Mouse (Mus musculus) hindbrain, embryonic 14.5 days (tissue): ENCODE data around the gene Gm17545. TPM values are rescaled to one million over a fixed set of nuclear protein-coding genes. Genes with fewer than 3 reads are reported as not detected.

ENCODE experiments used
- ATAC-seq: fragments of 200-750 bp; cut with Nextera tagmentation; 2 replicates; pipeline ENCODE4 v1.8.0; 2017; ENCODE audit warnings: moderate number of reproducible peaks, mild to moderate bottlenecking, moderate TSS enrichment, moderate library complexity; ENCODE audit not compliant: low FRiP score
- DNase-seq: peaks from one replicate; pipeline ENCODE4 v3.0.0-alpha.2; 2015; ENCODE audit warnings: low spot score
- H3K27ac ChIP-seq: fragments of 300-500 bp; sonication (generic); 2 replicates; pipeline ENCODE4 v1.5.1; 2014; ENCODE audit warnings: mild to moderate bottlenecking, moderate library complexity
- H3K27me3 ChIP-seq: fragments of 300-500 bp; sonication (generic); 2 replicates; pipeline ENCODE4 v1.6.1; 2014; ENCODE audit warnings: mild to moderate bottlenecking, low read length, mixed read lengths; ENCODE audit not compliant: control insufficient read depth, insufficient read depth
- H3K36me3 ChIP-seq: fragments of 300-500 bp; sonication (generic); replicated peaks from 2 replicates; pipeline ENCODE4 v1.6.1; 2014; ENCODE audit not compliant: control insufficient read depth, insufficient read depth
- H3K4me1 ChIP-seq: fragments of 300-500 bp; sonication (generic); replicated peaks from 2 replicates; pipeline ENCODE4 v1.6.1; 2014; ENCODE audit warnings: antibody characterized with exemption, low read length, mixed read lengths; ENCODE audit not compliant: control insufficient read depth, insufficient read depth
- H3K4me2 ChIP-seq: fragments of 300-500 bp; sonication (generic); replicated peaks from 2 replicates; pipeline ENCODE4 v1.6.1; 2014; ENCODE audit warnings: mild to moderate bottlenecking, moderate library complexity
- H3K4me3 ChIP-seq: fragments of 300-500 bp; sonication (generic); replicated peaks from 2 replicates; pipeline ENCODE4 v1.5.1; 2014; ENCODE audit warnings: mild to moderate bottlenecking, low read length
- H3K9ac ChIP-seq: fragments of 300-500 bp; sonication (generic); 2 replicates; pipeline ENCODE4 v1.6.1; 2014
- H3K9me3 ChIP-seq: fragments of 300-500 bp; sonication (generic); 2 replicates; pipeline ENCODE4 v1.6.1; 2016; ENCODE audit warnings: low read length; ENCODE audit not compliant: control insufficient read depth
- WGBS: fragments of 180-500 bp; shearing (Covaris S2); extraction: QIAGEN DNeasy Blood & Tissue Kit; methylation state at CpG from one replicate; pipeline ENCODE4 v1.1.7; 2014; 5-methylcytosine and 5-hydroxymethylcytosine counted together
- polyA plus RNA-seq: library from polyadenylated mRNA; unstranded; fragments of >200 nt; fragmentation: Nextera tagmentation; extraction: Ambion mirVana; gene quantifications from 2 replicates; pipeline ENCODE4 v1.2.1, GENCODE M21; 2014

Gene Gm17545
- polyA plus RNA-seq, 1 experiment from 2014 or later = not detected

DNA sequence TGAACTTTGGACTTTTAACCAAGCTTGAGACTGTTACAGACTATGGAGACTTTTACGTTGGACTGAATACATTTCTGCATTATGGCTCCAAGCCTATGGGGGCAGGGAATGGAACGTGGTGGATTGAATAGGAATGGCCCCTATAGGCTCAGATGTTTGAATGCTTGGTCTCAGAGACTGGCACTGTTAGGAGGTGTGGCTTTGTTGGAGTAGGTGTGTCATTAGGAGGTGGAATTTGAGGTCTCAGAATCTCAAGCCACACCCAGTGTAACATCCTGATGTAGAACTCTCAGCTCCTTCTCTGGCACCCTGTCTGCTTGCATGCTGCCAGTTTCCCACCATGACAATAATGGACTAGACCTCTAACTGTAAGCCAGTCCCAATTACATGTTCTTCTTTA is 20.9 kb upstream of the Gm17545 start:
- WGBS = 79% methylated on average over 2 of the region's 2 CpGs

DNA sequence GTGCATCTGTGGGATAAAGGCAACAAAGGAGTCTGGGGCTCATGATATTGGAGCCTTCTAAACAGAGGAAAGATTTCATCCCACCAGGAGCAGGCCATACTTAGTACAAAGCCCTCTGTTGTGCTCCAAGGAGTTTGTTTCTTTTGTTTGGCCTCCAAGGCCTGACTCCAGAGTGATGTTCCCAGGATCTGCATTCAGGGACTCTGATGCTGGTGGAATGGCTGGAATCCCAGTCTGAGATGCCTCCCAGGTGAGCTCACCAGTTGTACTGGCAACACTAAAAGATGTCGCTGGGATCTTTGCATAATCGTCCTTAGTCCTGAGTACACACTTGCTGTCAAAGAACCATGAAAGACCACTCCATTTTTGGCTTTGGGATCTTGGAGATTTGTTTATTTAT is 20.0 kb upstream of the Gm17545 start:
- ATAC-seq (no peak), DNase-seq (no peak)
- 91% methylated on average over 2 of the region's 2 CpGs for WGBS
- Histone ChIP-seq H3K4me1 (no peaks in the 10 kb centered on the region), H3K27me3 (no peaks in the 10 kb centered on the region), H3K27ac (no peak overlapping the region), H3K36me3 (peaks cover 8% of the 10 kb centered on the region; the same call in 1 of the 2 replicates), H3K9me3 (no peaks in the 10 kb centered on the region), H3K9ac (no peak overlapping the region), H3K4me2 (no peak overlapping the region), H3K4me3 (no peak overlapping the region)

More for the DNA sequence above, 20.9 kb upstream of the Gm17545 start:
- H3K4me3 ChIP-seq = no peak overlapping the region
- H3K4me1 ChIP-seq = no peaks in the 10 kb centered on the region
- DNase-seq (no peak), ATAC-seq (no peak)
- no peaks in the 10 kb centered on the region for H3K9me3 ChIP-seq
- H3K36me3 ChIP-seq = peaks cover 8% of the 10 kb centered on the region; the same call in 1 of the 2 replicates
- no peak overlapping the region for H3K4me2 ChIP-seq
- H3K9ac ChIP-seq = no peak overlapping the region
- no peak overlapping the region for H3K27ac ChIP-seq
- no peaks in the 10 kb centered on the region for H3K27me3 ChIP-seq

DNA sequence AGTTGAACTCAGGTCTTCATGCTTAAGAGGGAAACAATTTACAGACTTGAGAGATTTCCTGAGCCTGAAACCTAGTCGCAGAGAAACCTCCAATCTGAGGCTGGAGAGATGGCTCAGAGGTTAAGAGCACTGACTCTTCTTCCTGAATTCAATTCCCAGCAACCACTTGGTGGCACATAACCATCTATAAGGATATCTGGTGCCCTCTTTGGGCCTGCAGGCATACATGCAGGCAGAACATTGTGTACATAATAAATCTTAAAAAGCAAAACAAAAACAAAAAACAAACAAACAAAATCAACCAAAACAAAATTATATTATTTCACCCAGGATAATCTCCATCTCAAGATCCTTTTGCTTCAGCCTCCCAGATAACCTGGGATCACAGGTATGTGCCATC is 15.3 kb upstream of the Gm17545 start:
- H3K27me3 ChIP-seq = no peaks in the 10 kb centered on the region
- no peaks in the 10 kb centered on the region for H3K9me3 ChIP-seq
- no peaks in the 10 kb centered on the region for H3K4me1 ChIP-seq
- 77% methylated on average over 1 of the region's 1 CpGs for WGBS
- peaks cover 12% of the 10 kb centered on the region for H3K36me3 ChIP-seq
- no peak overlapping the region for H3K4me3 ChIP-seq
- H3K4me2 ChIP-seq = no peak overlapping the region
- no peak overlapping the region for H3K9ac ChIP-seq
- ATAC-seq = no peak
- DNase-seq = no peak
- no peak overlapping the region for H3K27ac ChIP-seq

DNA sequence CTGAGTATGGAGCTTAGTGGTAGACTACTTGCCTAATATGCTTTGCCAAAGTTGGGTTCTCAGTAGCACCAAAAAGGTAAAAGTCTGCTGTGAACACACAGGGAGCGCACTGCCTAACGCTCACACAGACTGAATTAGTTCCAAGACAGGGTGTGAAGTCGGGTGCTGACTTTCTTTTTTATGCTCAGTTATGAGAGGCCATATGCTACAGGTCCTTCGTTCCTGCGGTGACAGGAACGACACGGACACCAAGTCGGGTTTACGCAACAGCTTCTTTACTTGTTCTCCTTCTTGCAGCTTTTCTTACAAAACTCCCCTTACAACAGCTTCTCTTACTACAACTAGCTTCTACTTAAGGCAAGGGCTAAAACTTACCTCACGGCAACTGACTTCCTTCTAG is 10.9 kb upstream of the Gm17545 start:
- H3K27me3 ChIP-seq = no peaks in the 10 kb centered on the region
- no peaks in the 10 kb centered on the region for H3K9me3 ChIP-seq
- H3K9ac ChIP-seq = no peak overlapping the region
- no peak overlapping the region for H3K4me2 ChIP-seq
- no peak overlapping the region for H3K4me3 ChIP-seq
- no peak overlapping the region for H3K27ac ChIP-seq
- peaks cover 20% of the 10 kb centered on the region for H3K36me3 ChIP-seq
- ATAC-seq (no peak), DNase-seq (no peak)
- no peaks in the 10 kb centered on the region for H3K4me1 ChIP-seq
- 93% methylated on average over 10 of the region's 10 CpGs for WGBS

DNA sequence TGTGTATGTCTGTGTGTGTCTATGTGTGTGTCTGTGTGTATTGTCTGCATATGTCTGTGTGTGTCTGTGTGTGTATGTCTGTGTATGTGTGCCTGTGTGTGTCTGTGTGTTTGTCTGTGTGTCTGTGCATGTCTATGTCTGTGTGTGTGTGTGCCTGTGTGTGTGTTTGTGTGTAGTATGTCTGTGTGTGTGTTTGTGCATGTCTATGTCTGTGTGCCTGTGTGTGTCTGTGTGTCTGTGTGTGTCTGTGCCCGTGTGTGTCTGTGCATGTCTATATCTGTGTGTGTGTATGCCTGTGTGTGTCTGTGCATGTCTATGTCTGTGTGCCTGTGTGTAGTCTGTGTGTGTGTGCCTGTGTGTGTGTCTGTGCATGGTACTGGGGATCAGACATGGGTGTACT is 9.0 kb upstream of the Gm17545 start:
- H3K4me2 ChIP-seq = no peak overlapping the region
- H3K9me3 ChIP-seq = no peaks in the 10 kb centered on the region
- H3K4me1 ChIP-seq = no peaks in the 10 kb centered on the region
- peaks cover 40% of the 10 kb centered on the region for H3K36me3 ChIP-seq
- H3K27ac ChIP-seq = no peak overlapping the region
- no peak overlapping the region for H3K9ac ChIP-seq
- no peaks in the 10 kb centered on the region for H3K27me3 ChIP-seq
- H3K4me3 ChIP-seq = no peak overlapping the region
- WGBS = 91% methylated on average over 1 of the region's 1 CpGs
- ATAC-seq (no peak), DNase-seq (no peak)

GRCm38 (mm10) chr9:22447213-22447612 is 6.9 kb upstream of the Gm17545 start:
- no peak overlapping the region for H3K9ac ChIP-seq

DNA sequence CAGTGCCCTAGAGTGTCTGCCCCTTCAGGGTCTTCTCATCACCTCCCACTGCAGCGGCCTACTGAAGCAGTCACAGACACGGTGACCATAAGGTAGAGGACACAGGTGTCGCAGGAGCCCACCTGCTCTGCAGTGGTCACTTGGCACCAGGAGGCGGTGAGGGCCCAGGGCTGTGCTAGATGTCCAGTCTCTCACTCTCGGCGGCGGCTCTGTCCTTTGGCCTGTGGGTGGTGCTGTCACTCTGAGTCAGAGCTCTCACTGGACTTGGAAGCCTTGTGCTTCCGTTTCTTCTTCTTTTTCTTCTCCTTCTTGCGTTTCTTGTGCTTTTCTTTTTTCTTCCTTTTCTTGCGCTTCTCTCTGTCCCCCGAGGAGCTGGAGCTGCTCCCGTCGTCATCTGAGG is 5.7 kb upstream of the Gm17545 start:
- no peak overlapping the region for H3K9ac ChIP-seq
- DNase-seq = no peak
- H3K4me3 ChIP-seq = no peak overlapping the region
- H3K27me3 ChIP-seq = no peaks in the 10 kb centered on the region
- H3K27ac ChIP-seq = no peak overlapping the region
- H3K4me2 ChIP-seq = no peak overlapping the region
- no peaks in the 10 kb centered on the region for H3K4me1 ChIP-seq
- H3K36me3 ChIP-seq = peaks cover 69% of the 10 kb centered on the region
- ATAC-seq = no peak
- 87% methylated on average over 13 of the region's 13 CpGs for WGBS
- H3K9me3 ChIP-seq = no peaks in the 10 kb centered on the region

More at GRCm38 (mm10) chr9:22447213-22447612, 6.9 kb upstream of the Gm17545 start:
- no peaks in the 10 kb centered on the region for H3K4me1 ChIP-seq
- DNase-seq (no peak), ATAC-seq (no peak)
- H3K27ac ChIP-seq = no peak overlapping the region
- no peak overlapping the region for H3K4me3 ChIP-seq
- H3K36me3 ChIP-seq = peaks cover 61% of the 10 kb centered on the region
- no peak overlapping the region for H3K4me2 ChIP-seq
- WGBS = 95% methylated on average over 5 of the region's 5 CpGs
- H3K27me3 ChIP-seq = no peaks in the 10 kb centered on the region
- H3K9me3 ChIP-seq = no peaks in the 10 kb centered on the region

DNA sequence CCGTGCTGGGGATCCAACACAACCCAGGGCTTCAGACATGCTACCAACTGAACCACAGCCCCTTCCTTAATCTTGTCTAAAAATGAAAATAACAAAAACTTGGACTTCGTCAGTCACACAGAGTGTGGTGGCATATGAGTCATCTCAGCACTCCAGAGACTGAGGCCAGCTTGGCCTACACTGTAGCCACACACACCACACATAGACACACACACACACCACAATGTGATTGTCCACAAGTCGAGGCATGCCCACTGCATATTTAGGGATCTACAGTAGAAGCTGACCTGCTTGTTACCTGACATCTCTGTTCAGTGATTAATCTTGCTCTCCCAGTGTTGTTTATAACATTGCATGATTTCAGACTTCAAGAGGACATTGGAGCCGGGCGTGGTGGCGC is 4.9 kb upstream of the Gm17545 start:
- no peak overlapping the region for H3K27ac ChIP-seq
- H3K27me3 ChIP-seq = no peaks in the 10 kb centered on the region
- DNase-seq (no peak), ATAC-seq (no peak)
- H3K9me3 ChIP-seq = no peaks in the 10 kb centered on the region
- no peak overlapping the region for H3K4me2 ChIP-seq
- peaks cover 76% of the 10 kb centered on the region for H3K36me3 ChIP-seq
- no peak overlapping the region for H3K9ac ChIP-seq
- no peaks in the 10 kb centered on the region for H3K4me1 ChIP-seq
- no peak overlapping the region for H3K4me3 ChIP-seq
- 96% methylated on average over 6 of the region's 6 CpGs for WGBS

DNA sequence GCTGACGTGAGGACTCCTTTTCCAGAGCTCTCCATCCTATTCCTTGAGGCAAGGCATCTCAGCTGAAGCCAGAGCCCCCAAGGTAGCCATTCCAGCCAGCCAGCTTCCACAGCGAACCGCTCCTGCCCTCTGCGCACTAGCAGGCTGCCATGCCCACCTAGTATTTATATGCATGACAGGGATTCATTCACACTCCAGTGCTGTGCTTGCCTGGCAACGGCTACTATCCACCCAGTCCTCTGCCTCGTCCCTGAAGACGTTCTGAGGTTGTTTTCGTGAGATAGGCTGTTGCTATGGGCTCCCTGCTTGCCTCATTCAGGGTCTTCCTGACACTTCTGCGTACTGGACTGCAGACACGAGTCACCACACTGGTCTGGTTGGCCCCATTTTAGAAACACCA is 1.4 kb upstream of the Gm17545 start:
- H3K9ac ChIP-seq = no peak overlapping the region
- DNase-seq (no peak), ATAC-seq (no peak)
- H3K4me2 ChIP-seq = no peak overlapping the region
- no peak overlapping the region for H3K4me3 ChIP-seq
- no peak overlapping the region for H3K27ac ChIP-seq
- H3K9me3 ChIP-seq = no peaks in the 10 kb centered on the region
- H3K4me1 ChIP-seq = no peaks in the 10 kb centered on the region
- H3K36me3 ChIP-seq = peaks cover 100% of the 10 kb centered on the region
- WGBS = 83% methylated on average over 10 of the region's 10 CpGs
- H3K27me3 ChIP-seq = no peaks in the 10 kb centered on the region

- H3K27ac ChIP-seq = no peak overlapping the region
- H3K9me3 ChIP-seq = no peaks in the 10 kb centered on the region
- no peaks in the 10 kb centered on the region for H3K27me3 ChIP-seq
- no peak overlapping the region for H3K4me2 ChIP-seq
- WGBS = 96% methylated on average over 10 of the region's 10 CpGs
- DNase-seq (no peak), ATAC-seq (no peak)
- no peak overlapping the region for H3K9ac ChIP-seq
- no peaks in the 10 kb centered on the region for H3K4me1 ChIP-seq
- no peak overlapping the region for H3K4me3 ChIP-seq
- peaks cover 100% of the 10 kb centered on the region for H3K36me3 ChIP-seq
These were observed 577 bp upstream of the Gm17545 start for GRCm38 (mm10) chr9:22453501-22453924.
